Comparison of ENCODE assay signal across 17 mouse cellular contexts in genomic region chr15:8420909-8421308, GRCm38 (mm10). TPM values are rescaled to one million over a fixed set of nuclear protein-coding genes. Genes with fewer than 3 reads are reported as not detected.
A peak's percentile ranks its signal among the peaks of the same experiment; 100 is the strongest.
DNase-seq lines count a peak whose midpoint lies in the region; ATAC-seq and TF ChIP-seq lines count a peak whose summit lies in the region.
"Had no signal": no experiment of that assay in that cellular context is flagged by ENCODE, and none has a peak within 500 bp of the region (broad histone marks: within the 10 kb centered on the region; RNA-seq: fewer than 3 reads in every experiment).

No protein-coding gene starts in this region.

- H3K9ac ChIP-seq in liver, embryonic 16.5 days (ENCODE audit: low read depth, low read length), result no peak overlapping the region
- no peak overlapping the region for H3K9ac ChIP-seq in forebrain, embryonic 14.5 days (ENCODE audit: low read length)
- H3K9ac ChIP-seq: forebrain, embryonic 12.5 days; heart, embryonic 12.5 days; lung, embryonic 15.5 days had no signal

- TF ChIP-seq CTCF in thymus, adult 2 months (IDR thresholded peaks at IDR 0.05; ENCODE audit: borderline replicate concordance, control insufficient read depth, extremely low read depth, insufficient read depth, low read length, poor library complexity), result no peak

- H3K4me2 ChIP-seq in liver, embryonic 16.5 days (ENCODE audit: low read depth, low read length), result no peak overlapping the region
- no peak overlapping the region for H3K4me2 ChIP-seq in forebrain, embryonic 14.5 days (ENCODE audit: low read length)
- H3K4me2 ChIP-seq: forebrain, embryonic 12.5 days; heart, embryonic 12.5 days; lung, embryonic 15.5 days had no signal

- DNase-seq in thymus, postnatal 0 days (ENCODE audit: low spot score), result peak; percentile 73
- no peak for DNase-seq in thymus, adult 2 months
- no peak for DNase-seq in frontal cortex, postnatal 25 days (ENCODE audit: low spot score in 2 of 2)
- no peak for DNase-seq in gastrocnemius, postnatal 36 days
- DNase-seq in cerebellum, adult 11-12 months, result no peak
- DNase-seq in forebrain, embryonic 14.5 days (ENCODE audit: low spot score), result no peak
- DNase-seq: adrenal gland, postnatal 10 days; B cell, adult 2 months; cerebellum, postnatal 14 days; heart, postnatal 4 days; right cerebral cortex, adult 18-20 months had no signal

- H3K36me3 ChIP-seq in thymus, adult 2 months (ENCODE audit: control insufficient read depth, insufficient read depth, low read length), result no peaks in the 10 kb centered on the region
- no peaks in the 10 kb centered on the region for H3K36me3 ChIP-seq in liver, embryonic 16.5 days (ENCODE audit: control insufficient read depth, insufficient read depth)
- no peaks in the 10 kb centered on the region for H3K36me3 ChIP-seq in forebrain, embryonic 14.5 days (ENCODE audit: control insufficient read depth, insufficient read depth, low read length)
- H3K36me3 ChIP-seq: forebrain, embryonic 12.5 days; heart, embryonic 12.5 days; lung, embryonic 15.5 days had no signal

- H3K27ac ChIP-seq in thymus, adult 2 months (ENCODE audit: control insufficient read depth, insufficient read depth, low read length), result no peak overlapping the region
- no peak overlapping the region for H3K27ac ChIP-seq in liver, embryonic 16.5 days (ENCODE audit: low read length)
- H3K27ac ChIP-seq in forebrain, embryonic 14.5 days (ENCODE audit: low read depth, low read length), result no peak overlapping the region
- H3K27ac ChIP-seq: forebrain, embryonic 12.5 days; lung, embryonic 15.5 days had no signal

- no peaks in the 10 kb centered on the region for H3K4me1 ChIP-seq in thymus, adult 2 months (replicated peaks; ENCODE audit: control insufficient read depth, insufficient read depth, low read length)
- H3K4me1 ChIP-seq in liver, embryonic 16.5 days (ENCODE audit: control insufficient read depth, low read depth, low read length), result peaks cover 6% of the 10 kb centered on the region; the same call in 1 of the 2 replicates
- H3K4me1 ChIP-seq in forebrain, embryonic 14.5 days (ENCODE audit: control insufficient read depth, insufficient read depth, low read length), result no peaks in the 10 kb centered on the region

- no peak for TF ChIP-seq POLR2A in thymus, adult 2 months (IDR thresholded peaks at IDR 0.05; ENCODE audit: control insufficient read depth, extremely low read depth, insufficient read depth, low read length, poor library complexity)

- peak; percentile 84 for ATAC-seq in granulocyte monocyte progenitor cell, adult 5-6 weeks (replicated peaks; ENCODE audit: poor library complexity, severe bottlenecking)
- ATAC-seq in liver, embryonic 16.5 days (ENCODE audit: low read depth), result peak; percentile 55
- ATAC-seq in forebrain, embryonic 14.5 days, result no peak

- H3K9me3 ChIP-seq in liver, embryonic 16.5 days (replicated peaks; ENCODE audit: control insufficient read depth, low read length), result no peaks in the 10 kb centered on the region
- no peaks in the 10 kb centered on the region for H3K9me3 ChIP-seq in forebrain, embryonic 14.5 days (replicated peaks; ENCODE audit: control insufficient read depth, low read length)
- H3K9me3 ChIP-seq: forebrain, embryonic 12.5 days; heart, embryonic 12.5 days; lung, embryonic 15.5 days; megakaryocyte, embryonic 14.5 days had no signal

- WGBS in thymus, adult 2 months, result 39% methylated on average over 6 of the region's 6 CpGs
- 15% methylated on average over 6 of the region's 6 CpGs for WGBS in liver, embryonic 16.5 days (ENCODE audit: insufficient replicate concordance)
- WGBS in forebrain, embryonic 14.5 days, result 24% methylated on average over 6 of the region's 6 CpGs

- H3K4me3 ChIP-seq in thymus, adult 2 months (ENCODE audit: control insufficient read depth, insufficient read depth, low read length), result no peak overlapping the region
- no peak overlapping the region for H3K4me3 ChIP-seq in liver, embryonic 16.5 days (ENCODE audit: low read depth, low read length)
- no peak overlapping the region for H3K4me3 ChIP-seq in forebrain, embryonic 14.5 days (ENCODE audit: low read depth, low read length)
- H3K4me3 ChIP-seq: forebrain, embryonic 12.5 days; heart, embryonic 12.5 days; lung, embryonic 15.5 days; megakaryocyte, embryonic 14.5 days had no signal

- intact Hi-C loops in gastrocnemius, postnatal 36 days (cut with DNase I), result no loop called here

- H3K27me3 ChIP-seq in thymus, adult 2 months (ENCODE audit: control insufficient read depth, insufficient read depth, low read length), result no peaks in the 10 kb centered on the region
- H3K27me3 ChIP-seq in liver, embryonic 16.5 days (ENCODE audit: control insufficient read depth, insufficient read depth, low read depth, low read length), result no peaks in the 10 kb centered on the region
- H3K27me3 ChIP-seq in forebrain, embryonic 14.5 days (replicated peaks; ENCODE audit: control insufficient read depth, insufficient read depth, low read length), result no peaks in the 10 kb centered on the region
- H3K27me3 ChIP-seq: forebrain, embryonic 12.5 days; heart, embryonic 12.5 days; lung, embryonic 15.5 days; megakaryocyte, embryonic 14.5 days had no signal

RNA-seq across cellular contexts. Expression of gene Nipbl, which starts 23.4 kb away (rescaled TPM):
- polyA plus RNA-seq in thymus, postnatal 0 days (2015; fragmentation: Nextera tagmentation; extraction: Ambion mirVana), result 22.5 and 28.7 TPM in 2 replicates
- polyA plus RNA-seq in thymus, adult 2 months (2012; rRNA removed), result 19.5 and 21.3 TPM in 2 replicates
- 55.1 and 55.8 TPM in 2 replicates for total RNA-seq in granulocyte monocyte progenitor cell, adult 5-6 weeks (2014; fragmentation: Nextera tagmentation)
- 46.2 and 52.3 TPM in 2 replicates for total RNA-seq in granulocyte monocyte progenitor cell, adult 5-6 weeks (2017)
- polyA plus RNA-seq in liver, embryonic 16.5 days (2015; fragmentation: Nextera tagmentation; extraction: Ambion mirVana), result 6.2 and 6.3 TPM in 2 replicates
- total RNA-seq in gastrocnemius, postnatal 36 days (2021), result 10 to 100 TPM; 17.5 to 20.8 TPM
- polyA plus RNA-seq in forebrain, embryonic 14.5 days (2014; fragmentation: Nextera tagmentation; extraction: Ambion mirVana), result 15.3 and 18.4 TPM in 2 replicates
